Mouse (Mus musculus) embryonic fibroblast, embryonic 13.5 days (primary cell): ENCODE measurements at regions not wholly inside any gene's neighbourhood (a gene's known extent, or its start where the extent isn't known, plus 50 kb on each side); places are given as distances from the start of the nearest gene placed in this dataset.

ENCODE experiments used
- CTCF ChIP-seq: IDR thresholded peaks from 2 replicates; pipeline ENCODE4 v1.5.1; 2011; ENCODE audit warnings: mild to moderate bottlenecking, control low read depth, low read length, moderate library complexity, borderline replicate concordance; ENCODE audit not compliant: insufficient read depth
- POLR2A ChIP-seq: IDR thresholded peaks from 2 replicates; pipeline ENCODE4 v1.6.1; 2011; ENCODE audit warnings: low read depth, mild to moderate bottlenecking, control low read depth, low read length, moderate library complexity

GRCm38 (mm10) chr8:34371391-34371790, 259.9 kb upstream of the Gm10131 start:
- TF ChIP-seq CTCF (no peak), POLR2A (no peak)
